Comparison of ENCODE assay signal across 9 mouse cellular contexts in genomic region chr17:47693671-47694441, GRCm38 (mm10). TPM values are rescaled to one million over a fixed set of nuclear protein-coding genes. Genes with fewer than 3 reads are reported as not detected.
DNase-seq lines count a peak whose midpoint lies in the region; ATAC-seq and TF ChIP-seq lines count a peak whose summit lies in the region.
"Had no signal": no experiment of that assay in that cellular context is flagged by ENCODE, and none has a peak within 500 bp of the region (broad histone marks: within the 10 kb centered on the region; RNA-seq: fewer than 3 reads in every experiment).

No protein-coding gene starts in this region.

- no peak for TF ChIP-seq CTCF in gastrocnemius, adult 2 months (IDR thresholded peaks at IDR 0.05)

- no peak for ATAC-seq in embryonic facial prominence, embryonic 13.5 days (ENCODE audit: insufficient number of reproducible peaks, insufficient read depth, low FRiP score, low TSS enrichment, low read depth)
- ATAC-seq in liver, embryonic 13.5 days (ENCODE audit: low read depth): no peak

- peak overlapping the region; percentile 88 for H3K9ac ChIP-seq in embryonic facial prominence, embryonic 13.5 days
- peak overlapping the region; percentile 64 for H3K9ac ChIP-seq in liver, embryonic 13.5 days

- H3K27me3 ChIP-seq in embryonic facial prominence, embryonic 13.5 days: peaks cover 13% of the 10 kb centered on the region
- peaks cover 69% of the 10 kb centered on the region for H3K27me3 ChIP-seq in liver, embryonic 13.5 days

- peak overlapping the region; percentile 75 for H3K4me2 ChIP-seq in embryonic facial prominence, embryonic 13.5 days
- peak overlapping the region; percentile 91 for H3K4me2 ChIP-seq in liver, embryonic 13.5 days

- H3K4me1 ChIP-seq in embryonic facial prominence, embryonic 13.5 days: peaks cover 30% of the 10 kb centered on the region
- H3K4me1 ChIP-seq in liver, embryonic 13.5 days (replicated peaks): peaks cover 42% of the 10 kb centered on the region

- H3K4me3 ChIP-seq in gastrocnemius, adult 2 months: peak overlapping the region; percentile 89
- peak overlapping the region; percentile 68 for H3K4me3 ChIP-seq in embryonic facial prominence, embryonic 13.5 days
- H3K4me3 ChIP-seq in liver, embryonic 13.5 days (replicated peaks): peak overlapping the region; percentile 69

- peaks cover 7% of the 10 kb centered on the region for H3K36me3 ChIP-seq in embryonic facial prominence, embryonic 13.5 days
- H3K36me3 ChIP-seq in liver, embryonic 13.5 days: no peaks in the 10 kb centered on the region

- peak; percentile 55 for DNase-seq in gastrocnemius, adult 2 months
- no peak for DNase-seq in gastrocnemius, postnatal 10 days
- DNase-seq in heart, postnatal 4 days: peak; percentile 23
- no peak for DNase-seq in liver, embryonic 13.5 days
- no peak for DNase-seq in right cerebral cortex, adult 2 months (ENCODE audit: low spot score in 2 of 2)
- DNase-seq in right cerebral cortex, postnatal 10 days (ENCODE audit: low spot score in 2 of 2): no peak
- no peak for DNase-seq in thymus, postnatal 25 days

- 36% methylated on average over 13 of the region's 13 CpGs for WGBS in embryonic facial prominence, embryonic 13.5 days
- WGBS in liver, embryonic 13.5 days (ENCODE audit: insufficient replicate concordance): 43% methylated on average over 13 of the region's 13 CpGs

- no peaks in the 10 kb centered on the region for H3K9me3 ChIP-seq in embryonic facial prominence, embryonic 13.5 days
- no peaks in the 10 kb centered on the region for H3K9me3 ChIP-seq in liver, embryonic 13.5 days (replicated peaks)

- intact Hi-C loops in gastrocnemius, adult 2 months (cut with DNase I): loop anchor here (5.0 to 10.0 kb wide), 2 partner anchors 187 to 329 kb away; partner anchors contain the start of genes Ccnd3 and Mrps10

- peak overlapping the region; percentile 88 for H3K27ac ChIP-seq in gastrocnemius, adult 2 months
- H3K27ac ChIP-seq in embryonic facial prominence, embryonic 13.5 days: no peak overlapping the region
- H3K27ac ChIP-seq in liver, embryonic 13.5 days: no peak overlapping the region

RNA-seq across cellular contexts. Expression of gene Gm21981, which starts 0.4 kb away (rescaled TPM):
- under 1 TPM; 0.45 to 0.46 TPM for total RNA-seq in gastrocnemius, adult 2 months (2021)
- total RNA-seq in gastrocnemius, postnatal 10 days (2021): under 1 TPM; 0.68 to 0.88 TPM
- polyA plus RNA-seq in embryonic facial prominence, embryonic 13.5 days (2015; fragmentation: Nextera tagmentation; extraction: Ambion mirVana): 0.39 and 0.54 TPM in 2 replicates
- total RNA-seq in heart, postnatal 4 days (2021): 1 to 10 TPM in 1 of 2 experiments, under 1 TPM in 1; 0.98 to 1.1 TPM
- polyA plus RNA-seq in liver, embryonic 13.5 days (2015; fragmentation: Nextera tagmentation; extraction: Ambion mirVana): 0.06 and 0.07 TPM in 2 replicates

RNA-seq across cellular contexts. Expression of gene Prickle4, which starts 0.7 kb away (rescaled TPM):
- 1 to 10 TPM; 2.6 to 3.7 TPM for total RNA-seq in gastrocnemius, adult 2 months (2021)
- under 1 TPM in 1 of 2 experiments, not detected in 1; 0.70 TPM for total RNA-seq in gastrocnemius, postnatal 10 days (2021)
- 0.60 and 0.91 TPM in 2 replicates for polyA plus RNA-seq in embryonic facial prominence, embryonic 13.5 days (2015; fragmentation: Nextera tagmentation; extraction: Ambion mirVana)
- 1 to 10 TPM; 1.8 to 2.1 TPM for total RNA-seq in heart, postnatal 4 days (2021)
- polyA plus RNA-seq in liver, embryonic 13.5 days (2015; fragmentation: Nextera tagmentation; extraction: Ambion mirVana): not detected in 2 replicates

RNA-seq across cellular contexts. Expression of gene Frs3, which starts 5.0 kb away (rescaled TPM):
- total RNA-seq in gastrocnemius, adult 2 months (2021): 1 to 10 TPM; 4.2 to 5.7 TPM
- total RNA-seq in gastrocnemius, postnatal 10 days (2021): 1 to 10 TPM; 3.5 to 3.9 TPM
- polyA plus RNA-seq in embryonic facial prominence, embryonic 13.5 days (2015; fragmentation: Nextera tagmentation; extraction: Ambion mirVana): 7.5 TPM in 2 replicates
- 1 to 10 TPM; 5.2 to 6.0 TPM for total RNA-seq in heart, postnatal 4 days (2021)
- 0.96 and 1.4 TPM in 2 replicates for polyA plus RNA-seq in liver, embryonic 13.5 days (2015; fragmentation: Nextera tagmentation; extraction: Ambion mirVana)

RNA-seq across cellular contexts. Expression of gene Tomm6, which starts 5.7 kb away (rescaled TPM):
- 100 to 1,000 TPM; 125 TPM for total RNA-seq in gastrocnemius, adult 2 months (2021)
- 100 to 1,000 TPM; 175 to 181 TPM for total RNA-seq in gastrocnemius, postnatal 10 days (2021)
- polyA plus RNA-seq in embryonic facial prominence, embryonic 13.5 days (2015; fragmentation: Nextera tagmentation; extraction: Ambion mirVana): 412 and 418 TPM in 2 replicates
- total RNA-seq in heart, postnatal 4 days (2021): 100 to 1,000 TPM; 156 to 160 TPM
- 288 and 289 TPM in 2 replicates for polyA plus RNA-seq in liver, embryonic 13.5 days (2015; fragmentation: Nextera tagmentation; extraction: Ambion mirVana)

RNA-seq across cellular contexts. Expression of gene Pgc, which starts 32.8 kb away (rescaled TPM):
- total RNA-seq in gastrocnemius, adult 2 months (2021): not detected
- total RNA-seq in gastrocnemius, postnatal 10 days (2021): not detected
- not detected in 2 replicates for polyA plus RNA-seq in embryonic facial prominence, embryonic 13.5 days (2015; fragmentation: Nextera tagmentation; extraction: Ambion mirVana)
- not detected for total RNA-seq in heart, postnatal 4 days (2021)
- 0.08 TPM in 1 of 2 replicates, not detected in the other for polyA plus RNA-seq in liver, embryonic 13.5 days (2015; fragmentation: Nextera tagmentation; extraction: Ambion mirVana)
- total RNA-seq: left cerebral cortex, postnatal 10 days had no signal

Comparison
In these comparisons a context has a peak if more than half of its experiments do, and no peak if none do; other contexts are left out.
1. DNase-seq: peak in gastrocnemius, adult 2 months (single experiment) and heart, postnatal 4 days (single experiment); none in gastrocnemius, postnatal 10 days (single experiment), liver, embryonic 13.5 days (single experiment), right cerebral cortex, adult 2 months (0 of 2), right cerebral cortex, postnatal 10 days (0 of 2) and thymus, postnatal 25 days (single experiment).
2. Peak in every context shown above with its lines, with median percentiles within 50 percentile points of each other: H3K4me3 ChIP-seq.